Mouse (Mus musculus) right cerebral cortex, postnatal 14 days (tissue): ENCODE results near the gene Sema4a.
A peak's percentile ranks its signal among the peaks of the same experiment; 100 is the strongest.

ENCODE experiments used
- DNase-seq: peaks from one replicate; pipeline ENCODE4 v3.0.0; 2022

Gene Sema4a

DNA sequence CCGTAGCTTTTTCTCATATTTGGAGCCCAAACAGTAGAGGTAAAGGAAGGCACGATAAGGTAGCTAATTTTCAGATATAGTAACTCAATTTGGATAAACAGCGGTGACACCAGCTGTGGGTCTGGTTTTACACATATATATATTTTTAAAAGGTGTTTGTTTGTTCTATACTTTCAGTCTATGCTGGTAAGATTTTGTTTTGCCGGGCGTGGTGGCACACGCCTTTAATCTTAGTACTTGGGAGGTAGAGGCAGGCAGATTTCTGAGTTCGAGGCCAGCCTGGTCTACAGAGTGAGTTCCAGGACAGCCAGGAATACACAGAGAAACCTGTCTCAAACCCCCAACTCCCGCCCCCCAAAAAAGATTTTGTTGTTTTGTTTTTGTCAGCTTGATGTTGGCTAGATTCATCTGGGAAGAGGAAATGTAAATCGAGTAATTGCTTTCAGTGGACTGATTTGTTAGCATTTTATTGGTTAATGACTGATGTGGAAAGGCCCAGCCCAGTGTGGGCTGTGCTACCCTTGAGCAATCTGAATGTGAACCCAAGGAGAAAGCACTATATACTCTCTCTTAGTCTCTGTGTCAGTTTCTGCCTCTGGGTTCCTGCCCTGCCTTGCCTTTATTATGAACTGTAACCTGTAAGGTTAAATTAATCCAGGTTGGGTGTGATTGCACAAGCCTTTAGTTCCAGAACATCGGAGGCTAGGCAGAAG lies 35.1 kb downstream of the Sema4a start:
- no peak for DNase-seq

DNA sequence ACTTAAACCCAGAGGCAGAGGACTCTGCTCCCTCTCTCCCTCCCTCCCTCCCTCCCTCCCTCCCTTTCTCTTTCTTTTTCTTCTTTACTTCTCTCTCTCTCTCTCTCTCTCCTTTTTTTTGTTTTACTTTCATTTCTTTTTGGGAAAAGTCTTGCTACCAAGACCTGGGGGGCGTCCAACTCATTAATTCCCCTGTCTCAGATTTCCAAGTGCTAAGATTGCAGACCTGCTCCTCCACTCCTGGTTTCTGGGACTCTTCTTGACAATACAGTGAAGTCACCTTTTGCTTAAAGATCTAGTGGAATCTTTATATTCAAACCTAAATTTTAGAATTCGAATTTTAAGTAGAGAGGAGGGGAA lies 35.7 kb downstream of the Sema4a start:
- DNase-seq = no peak

- peak; percentile 81 for DNase-seq
Measured at GRCm38 (mm10) chr3:88424605-88425329, 36.2 kb downstream of the Sema4a start, which contains the start of gene Slc25a44. Gene Slc25a44, minus strand, starts transcription at chr3:88425139.

DNA sequence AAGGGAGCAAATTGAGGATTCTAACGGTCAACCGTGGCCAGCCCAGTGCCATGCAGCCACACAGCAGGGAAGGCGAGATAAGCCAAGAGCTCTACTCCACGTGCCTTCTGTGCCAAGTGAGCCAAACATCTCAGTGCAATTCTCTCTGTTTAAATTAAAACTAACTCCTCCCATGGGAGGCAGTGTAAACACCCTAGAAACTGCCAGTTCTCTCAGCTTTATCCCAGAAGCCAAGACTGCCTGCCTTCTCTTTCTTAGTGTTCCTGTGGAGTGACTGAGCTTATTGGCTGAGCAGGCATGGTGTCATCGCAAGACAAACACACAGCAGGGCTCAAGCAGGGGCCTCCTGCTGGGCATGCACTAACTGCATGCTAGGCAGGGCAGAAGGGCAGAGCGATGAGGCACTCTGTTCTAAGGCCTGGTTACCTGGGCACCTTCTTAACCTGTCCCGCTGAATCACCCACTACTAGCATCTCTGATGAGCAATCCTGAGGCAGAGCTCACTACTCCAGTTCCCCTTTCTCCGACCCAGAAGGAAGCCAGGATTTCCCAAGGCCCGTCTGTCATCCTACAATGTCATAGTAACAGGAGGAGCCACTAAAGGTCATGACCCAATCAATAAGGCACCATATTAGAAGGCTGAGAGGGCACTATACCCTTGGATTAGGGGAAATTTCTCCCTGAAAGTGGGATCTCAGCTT lies 38.8 kb downstream of the Sema4a start:
- no peak for DNase-seq

DNA sequence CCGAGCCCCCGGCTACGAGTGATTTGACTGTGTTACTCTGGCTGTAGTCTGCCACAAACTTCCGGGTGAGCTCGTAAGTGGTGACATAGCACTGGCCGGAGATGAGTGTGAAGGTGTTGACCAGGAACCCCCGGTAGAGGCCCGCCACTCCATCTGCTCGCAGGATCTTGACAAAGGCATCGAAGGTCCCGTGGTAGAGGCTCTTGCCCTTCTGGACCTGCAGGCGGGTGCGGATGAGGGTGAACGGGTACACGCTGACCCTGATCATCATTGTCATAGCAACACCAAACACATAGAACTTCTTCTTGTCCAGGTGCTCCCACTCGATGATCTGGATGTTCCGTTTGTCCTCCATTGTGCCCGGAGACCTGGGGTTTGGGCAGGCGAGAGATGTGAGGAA lies 40.2 kb downstream of the Sema4a start:
- no peak for DNase-seq

- DNase-seq = no peak
Measured at GRCm38 (mm10) chr3:88418016-88418415, 43.0 kb downstream of the Sema4a start.

GRCm38 (mm10) chr3:88415668-88416067 lies 45.3 kb downstream of the Sema4a start:
- no peak for DNase-seq

- no peak for DNase-seq
Measured at GRCm38 (mm10) chr3:88412636-88413035, 48.3 kb downstream of the Sema4a start.

- no peak for DNase-seq
Measured at GRCm38 (mm10) chr3:88411681-88412080, 49.3 kb downstream of the Sema4a start.

GRCm38 (mm10) chr3:88410645-88411031 lies 50.3 kb downstream of the Sema4a start:
- no peak for DNase-seq

GRCm38 (mm10) chr3:88409741-88410644 lies 51.0 kb downstream of the Sema4a start, which contains the start of gene Pmf1:
Gene Pmf1, minus strand, starts transcription at chr3:88410331.
- DNase-seq = peak; percentile 88

GRCm38 (mm10) chr3:88408953-88409352 lies 52.0 kb downstream of the Sema4a start:
- no peak for DNase-seq

DNA sequence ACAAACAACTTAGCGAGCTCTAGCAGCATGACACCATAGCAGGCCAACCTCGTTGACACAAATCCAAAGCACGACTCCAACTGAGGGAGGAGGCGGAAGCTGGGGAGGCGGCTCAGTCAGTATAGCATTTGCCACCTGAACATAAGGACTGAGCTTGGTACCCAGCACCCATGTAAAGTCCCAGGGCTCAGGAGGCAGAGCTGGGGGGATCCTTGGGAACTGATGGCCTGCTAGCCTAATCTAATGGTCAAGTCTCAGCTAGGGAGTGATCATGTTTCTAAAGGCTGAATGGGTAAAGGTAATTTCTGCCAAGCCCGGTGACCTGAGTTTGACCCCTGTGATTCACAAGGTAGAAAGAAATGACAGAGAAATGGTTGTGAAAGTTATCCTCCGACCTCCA lies 53.5 kb downstream of the Sema4a start:
- no peak for DNase-seq

DNA sequence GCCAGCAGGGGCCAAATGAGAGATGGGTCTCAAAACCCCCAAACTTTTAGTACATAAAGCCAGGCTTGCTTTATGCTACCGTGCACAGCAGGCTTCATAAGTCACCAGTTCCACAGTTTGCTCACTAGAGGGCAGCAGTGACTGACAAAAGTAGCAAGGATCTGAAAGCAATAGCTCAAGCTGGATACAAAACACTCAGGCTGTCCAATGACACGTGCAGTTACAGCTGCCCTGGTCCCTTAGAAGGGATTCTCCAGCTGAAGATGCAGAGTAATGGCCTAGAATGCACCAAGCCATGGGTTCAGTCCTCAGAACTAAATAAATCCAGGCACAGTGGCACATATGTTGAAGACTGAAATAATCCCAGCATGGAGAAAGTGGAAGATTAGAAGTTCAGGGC lies 53.9 kb downstream of the Sema4a start:
- DNase-seq = peak; percentile 48

- DNase-seq = no peak
Measured at GRCm38 (mm10) chr3:88403522-88404230, 57.3 kb downstream of the Sema4a start.

GRCm38 (mm10) chr3:88398666-88399065 lies 62.3 kb downstream of the Sema4a start:
- DNase-seq = no peak

DNA sequence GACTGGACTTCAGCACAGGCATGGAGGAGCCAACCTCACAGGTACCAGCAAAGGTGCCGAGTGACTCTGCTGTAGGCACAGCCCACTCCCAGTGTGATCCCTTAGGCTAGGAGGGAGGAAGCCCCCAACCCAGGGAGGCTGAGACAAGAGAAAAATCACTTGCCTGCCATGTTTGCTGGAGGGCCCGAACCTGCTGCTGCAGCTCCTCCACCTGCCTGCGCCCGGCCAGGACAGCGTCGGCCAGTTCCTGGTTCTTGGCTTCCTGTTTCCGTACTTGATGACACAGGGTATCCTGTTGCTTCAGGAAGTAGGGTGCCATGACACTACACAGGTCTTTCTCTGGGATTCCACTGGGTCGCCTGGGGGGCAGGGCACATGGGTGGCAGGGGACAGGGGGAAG lies 65.2 kb downstream of the Sema4a start:
- no peak for DNase-seq

DNA sequence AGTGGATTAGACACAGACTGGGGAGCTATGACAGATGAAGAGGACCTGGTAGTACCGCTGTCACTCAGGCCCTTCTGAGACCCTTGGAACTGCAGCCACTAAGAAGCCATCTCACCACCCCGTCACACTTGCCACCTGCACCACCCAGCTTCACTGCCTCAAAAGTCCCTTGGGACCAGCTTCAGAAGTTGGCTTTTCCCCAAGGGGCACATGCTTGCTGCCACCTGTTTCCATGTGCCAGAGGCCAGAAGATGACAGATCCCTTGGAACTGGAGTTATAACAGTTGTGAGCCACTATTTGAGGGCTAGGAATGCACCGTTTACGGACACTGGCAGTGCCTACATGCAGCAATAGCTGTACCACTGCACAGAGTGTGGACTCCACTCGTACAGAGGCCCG lies 65.7 kb downstream of the Sema4a start:
- DNase-seq = no peak

GRCm38 (mm10) chr3:88393776-88394375 lies 67.1 kb downstream of the Sema4a start:
- no peak for DNase-seq
